Mouse (Mus musculus): ENCODE results near the gene Vmn1r42.
"Not testable (repeated sequence)": the region's sequence is repeated elsewhere in the genome, so short reads cannot be mapped to it uniquely, and the experiment has no call there.

Gene Vmn1r42

DNA sequence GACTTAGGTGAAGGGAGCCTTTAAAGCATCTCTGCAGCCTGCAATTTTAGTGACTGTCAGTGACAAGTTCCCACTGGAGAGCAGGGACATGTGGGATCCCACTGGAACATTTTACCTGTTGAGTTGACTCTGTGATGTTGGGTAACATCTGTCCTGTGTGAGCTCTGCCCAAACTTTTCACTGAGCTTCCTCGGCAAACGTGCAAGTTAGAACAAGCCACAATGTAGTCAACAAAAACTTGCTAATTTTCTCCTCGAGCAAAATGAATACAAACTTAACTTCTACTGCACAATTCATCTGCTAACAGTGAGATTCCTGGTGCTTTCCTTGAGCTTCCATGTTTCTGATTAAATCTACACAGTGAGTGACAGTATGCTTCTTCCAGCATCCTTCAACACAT lies at the start of gene Vmn1r42, which contains the start of gene Vmn1r43:
Gene Vmn1r42 (minus strand): TSS at position 101 of the 400 bp plus-strand sequence.
Gene Vmn1r43 (minus strand): TSS at position 101 of the 400 bp plus-strand sequence.
- DNase-seq, result not testable (repeated sequence)

DNA sequence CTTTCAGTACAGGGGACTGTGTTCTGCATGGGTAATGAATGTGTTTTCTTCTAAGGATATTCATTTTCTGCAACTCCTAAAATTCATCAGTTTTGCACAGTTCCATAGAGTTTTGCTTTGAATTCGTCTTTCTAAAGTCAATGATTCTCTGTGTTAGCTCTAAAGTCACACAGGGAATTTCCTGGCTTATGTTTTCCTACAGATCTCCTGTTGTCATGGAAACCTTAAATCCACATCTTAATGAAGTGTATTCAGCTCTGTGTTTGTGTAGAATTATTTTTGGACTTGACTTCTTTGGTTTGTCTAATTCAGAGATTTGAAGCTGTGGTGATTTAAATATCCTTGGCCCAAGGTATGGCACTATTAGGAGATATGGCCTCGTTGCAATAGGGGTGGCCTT lies 7.6 kb upstream of the Vmn1r42 start:
- DNase-seq, result no peak

DNA sequence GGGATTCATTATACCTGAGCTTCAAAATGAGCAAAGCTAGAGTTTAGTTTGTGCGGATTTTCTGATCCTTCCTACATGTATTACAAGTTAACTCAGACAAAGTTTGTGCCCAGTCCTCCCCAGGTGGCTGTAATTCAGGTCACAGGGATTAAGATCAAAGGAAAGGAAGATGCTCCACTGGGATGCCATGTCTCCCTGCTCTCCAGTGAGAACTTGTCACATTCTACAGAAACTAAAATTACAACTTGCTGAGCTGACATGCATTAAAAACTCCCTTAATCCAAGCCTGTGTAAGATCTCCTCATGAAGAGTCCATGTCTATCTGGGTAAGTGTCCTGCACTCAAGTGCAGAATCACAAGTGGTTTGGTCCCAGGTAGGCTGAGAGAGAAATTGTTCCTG lies 7.1 kb upstream of the Vmn1r42 start, which contains the start of gene Vmn1r44:
Gene Vmn1r44 (plus strand): TSS at position 301 of the 400 bp plus-strand sequence.
- no peak for DNase-seq

DNA sequence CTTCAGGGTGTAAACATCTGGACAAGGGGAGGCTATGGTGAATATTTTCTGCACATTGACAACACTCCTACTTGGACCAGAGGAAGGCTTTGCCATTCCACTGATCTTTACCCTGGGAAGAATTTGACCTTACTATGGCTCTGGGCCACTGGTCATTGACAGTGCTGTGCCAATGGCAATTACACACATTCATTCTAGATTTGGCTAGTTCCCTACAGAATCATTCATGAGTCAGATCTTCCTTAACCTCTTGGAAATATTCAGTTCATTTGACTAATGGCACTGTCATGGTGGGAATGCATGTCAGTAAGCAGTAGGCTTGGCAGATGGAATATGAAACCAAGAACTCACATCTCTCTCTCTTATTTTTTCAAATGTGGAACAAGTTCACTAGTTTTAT lies 4.7 kb upstream of the Vmn1r42 start:
- no peak for DNase-seq

DNA sequence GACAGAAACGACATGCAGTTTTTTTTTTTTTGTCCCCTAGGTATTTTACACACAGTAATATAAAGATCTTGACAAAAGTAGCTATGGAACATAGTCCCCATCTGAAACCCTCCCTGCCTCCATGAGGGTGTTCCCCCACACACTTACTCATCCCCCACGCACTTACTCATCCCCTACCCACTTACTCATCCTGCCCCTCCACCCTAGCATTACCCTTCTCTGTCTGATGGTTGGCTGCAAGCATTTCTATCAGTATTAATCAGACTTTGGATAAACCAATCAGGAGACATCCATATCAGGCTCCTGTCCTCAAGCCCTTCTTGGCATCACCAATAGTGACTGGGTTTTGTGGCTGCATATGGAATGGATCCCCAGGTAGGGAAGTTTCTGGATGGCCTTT lies 750 bp upstream of the Vmn1r42 start:
- no peak for DNase-seq

DNA sequence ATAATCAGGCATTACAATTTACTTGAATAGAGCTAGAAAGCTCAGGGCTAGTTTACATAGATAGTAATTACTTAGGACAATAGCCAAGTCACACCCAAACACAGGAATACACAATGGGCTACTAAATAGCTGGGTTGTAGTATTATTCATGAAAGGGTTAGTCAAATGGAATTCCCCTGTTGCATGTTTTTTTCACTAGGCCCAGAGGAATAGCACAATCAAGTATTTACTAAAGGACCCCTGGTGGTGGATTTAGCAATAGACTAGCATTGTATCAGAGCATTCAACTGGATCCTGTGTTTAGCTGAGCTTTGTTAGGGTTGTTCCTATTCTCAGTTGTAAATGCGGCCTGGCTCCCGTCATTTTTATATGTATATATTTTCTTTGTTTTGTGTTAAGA lies 8.2 kb downstream of the Vmn1r42 start:
- no peak for DNase-seq

DNA sequence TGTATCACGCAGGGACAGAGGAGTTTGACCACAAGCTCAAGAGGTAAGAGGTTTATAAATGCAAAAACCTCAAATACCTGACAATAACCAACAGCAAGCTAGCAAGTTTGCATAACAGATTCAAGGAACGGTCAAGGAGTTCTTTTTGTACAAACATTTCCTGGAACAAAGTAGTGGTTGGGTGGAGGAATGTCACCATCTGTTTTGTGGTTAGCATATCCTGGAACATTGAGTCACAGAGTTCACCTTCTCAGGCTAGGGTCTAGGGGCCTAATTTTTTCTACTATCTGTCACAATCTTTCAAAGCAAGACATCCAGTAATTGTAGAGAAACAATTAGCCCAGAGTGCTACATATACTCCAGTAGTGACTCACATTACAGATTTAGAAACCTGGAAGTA lies 8.9 kb downstream of the Vmn1r42 start:
- no peak for DNase-seq

DNA sequence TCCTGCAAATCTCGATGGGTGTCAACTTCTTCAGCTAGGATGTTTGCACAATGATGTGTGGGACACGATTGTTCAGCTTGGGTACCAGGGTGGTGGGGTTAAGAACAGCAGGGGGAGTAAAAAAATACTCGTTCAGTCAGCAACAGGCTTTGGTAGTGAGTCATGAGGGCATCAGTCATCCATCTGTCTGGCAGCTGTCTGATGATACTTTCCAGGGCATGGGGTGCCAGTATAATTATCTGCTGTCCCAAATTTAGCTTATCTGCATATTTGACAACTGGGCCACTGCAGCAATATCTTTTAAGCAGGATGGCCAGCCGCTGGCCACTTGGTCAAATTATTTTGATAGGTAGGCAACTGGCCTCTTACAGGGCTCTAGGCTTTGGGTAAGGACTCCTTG lies 12.4 kb downstream of the Vmn1r42 start:
- no peak for DNase-seq

DNA sequence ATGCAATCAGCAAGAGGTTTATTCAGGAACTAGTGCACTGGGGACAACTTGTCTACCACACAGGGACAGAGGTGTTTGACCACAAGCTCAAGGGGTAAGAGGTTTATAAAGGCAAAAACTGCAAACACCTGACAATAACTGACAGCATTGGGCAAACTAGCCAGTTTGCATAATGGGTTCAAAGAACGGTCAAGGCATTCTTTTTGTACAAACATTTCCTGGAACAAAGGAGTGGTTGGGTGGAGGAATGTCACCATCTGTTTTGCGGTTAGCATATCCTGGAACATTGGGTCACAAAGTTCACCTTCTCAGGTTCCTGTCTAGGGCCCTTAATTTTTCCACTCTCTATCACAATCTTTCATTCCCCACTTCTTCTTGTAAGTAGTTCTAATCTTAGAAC lies 16.4 kb downstream of the Vmn1r42 start:
- DNase-seq, result no peak

DNA sequence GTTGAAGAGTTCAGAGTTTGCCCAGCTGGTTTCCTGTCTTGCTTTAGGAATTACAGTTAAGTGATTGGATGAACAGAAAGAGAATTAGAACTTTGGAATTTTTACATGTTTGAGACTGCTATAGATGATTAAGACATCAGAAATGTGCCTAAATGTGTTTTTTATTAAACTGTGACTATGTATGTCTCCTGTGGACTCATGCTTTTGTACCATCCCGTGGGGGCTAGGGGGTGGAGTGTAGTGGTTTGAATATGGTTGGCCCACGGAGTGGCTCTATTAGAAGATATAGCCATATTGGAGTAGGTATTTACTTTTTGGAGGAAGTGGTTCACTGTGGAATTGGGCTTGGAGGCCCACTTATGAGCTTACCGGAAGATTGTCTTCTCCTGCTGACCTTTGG lies 18.7 kb downstream of the Vmn1r42 start:
- no peak for DNase-seq

Data from spleen, adult 18-20 months (tissue).